Mouse (Mus musculus) left cerebral cortex, postnatal 25 days (tissue): ENCODE measurements at regions not wholly inside any gene's neighbourhood (a gene's known extent, or its start where the extent isn't known, plus 50 kb on each side); places are given as distances from the start of the nearest gene placed in this dataset.

ENCODE experiments used
- DNase-seq, 2 experiments: peaks; one replicate each; pipeline ENCODE4 v3.0.0; 2022; ENCODE audit warnings: low spot score in 2 of 2, mixed read lengths in 1 of 2
- intact Hi-C: fragments of 180-260 bp; cut with DNase I; formaldehyde crosslinking; loops from one replicate; pipeline ENCODE4 v1.15.1; 2025

DNA sequence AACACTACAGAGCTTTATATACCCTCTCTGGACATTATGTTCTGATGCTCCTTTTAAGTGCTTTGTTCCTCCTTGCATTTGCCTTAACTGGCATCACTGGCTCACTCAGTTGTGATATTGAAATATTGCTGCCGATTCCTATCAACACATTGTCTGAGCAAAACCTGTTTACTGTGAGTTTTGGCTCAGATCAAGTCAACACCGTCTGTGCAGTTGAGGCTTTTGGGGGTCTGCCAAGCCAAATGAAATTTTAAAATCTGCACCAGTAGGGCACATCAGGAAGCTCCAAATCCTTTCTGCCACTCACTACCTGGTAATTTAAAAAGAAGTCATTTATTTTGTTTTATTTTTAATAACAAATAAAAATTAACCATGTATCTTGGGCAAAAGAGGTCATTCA, 482.6 kb upstream of the Gm20594 start:
- peak; percentile 1 to 5 for DNase-seq
- intact Hi-C loops = no loop called here
